Mouse (Mus musculus) spleen, postnatal 14 days (tissue): Measurements from ENCODE around the gene Wwc2.

Experiments used
- DNase-seq, 2 experiments: peaks; one replicate each; pipeline ENCODE4 v3.0.0; 2021 to 2022; ENCODE audit warnings: low spot score in 2 of 2

Wwc2 gene

GRCm38 (mm10) chr8:47799438-47799837 is 191.3 kb downstream of the Wwc2 start:
- no peak for DNase-seq

DNA sequence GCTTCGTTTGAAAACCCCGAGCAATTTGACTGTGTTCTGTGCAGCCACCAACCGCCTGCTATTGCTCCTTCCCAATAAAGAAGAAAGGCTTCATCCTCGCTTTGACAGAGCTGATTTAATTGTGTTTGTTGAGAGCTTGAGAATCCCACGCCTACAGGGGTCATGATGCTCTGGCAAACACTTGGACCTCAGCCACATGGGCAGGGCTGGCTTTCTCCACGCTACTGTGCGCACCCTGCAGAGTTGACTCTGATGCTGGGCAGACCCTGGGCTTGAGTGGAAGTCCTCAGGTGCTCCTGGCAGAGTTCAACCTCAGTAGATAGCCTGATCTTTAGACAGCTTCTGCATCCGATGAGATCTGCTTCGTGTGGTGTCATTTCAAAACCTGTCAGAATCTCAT is 198.7 kb downstream of the Wwc2 start:
- DNase-seq, result no peak

- DNase-seq, result no peak
Measured at GRCm38 (mm10) chr8:47787705-47788104, 203.0 kb downstream of the Wwc2 start.

GRCm38 (mm10) chr8:47786323-47786722 is 204.4 kb downstream of the Wwc2 start:
- no peak for DNase-seq

GRCm38 (mm10) chr8:47784436-47784835 is 206.3 kb downstream of the Wwc2 start:
- no peak for DNase-seq

DNA sequence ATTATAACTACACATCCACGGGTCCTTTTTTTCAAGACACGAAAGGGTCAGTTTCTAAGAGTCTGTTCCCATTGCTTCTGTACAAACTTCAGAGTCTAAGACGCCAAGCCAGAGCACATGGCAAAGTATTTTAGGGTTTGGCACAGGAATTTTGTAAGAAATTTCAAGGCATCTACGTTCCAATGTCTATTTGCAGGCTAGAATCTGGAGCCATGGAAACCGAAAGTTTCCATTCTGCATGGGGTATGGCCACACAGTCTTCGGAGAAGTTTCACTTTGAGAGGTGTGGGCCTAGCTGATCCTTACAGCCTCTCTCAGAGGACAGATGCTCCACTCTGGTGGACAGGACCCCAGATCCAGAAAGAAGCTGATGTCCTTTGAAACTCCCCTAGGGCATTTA is 206.8 kb downstream of the Wwc2 start:
- DNase-seq, result no peak

DNA sequence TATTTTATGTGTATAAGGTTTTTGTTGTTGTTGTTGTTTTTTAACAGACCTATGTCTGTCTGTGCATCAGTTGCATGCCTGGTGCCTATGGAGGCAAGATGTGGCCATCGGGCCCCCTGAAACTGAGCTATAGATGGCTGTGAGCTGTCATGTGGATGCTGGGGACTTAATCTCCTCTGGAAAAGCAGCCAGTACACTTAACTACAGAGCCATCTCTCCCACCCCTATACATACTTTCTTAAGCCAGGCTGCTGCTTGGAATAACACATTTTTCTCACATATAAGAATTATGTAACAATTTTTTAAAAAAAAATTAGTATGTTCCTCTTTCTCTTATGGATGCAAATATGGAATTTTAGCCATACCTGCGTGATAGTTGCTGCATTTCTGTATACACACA is 207.2 kb downstream of the Wwc2 start:
- DNase-seq, result no peak

DNA sequence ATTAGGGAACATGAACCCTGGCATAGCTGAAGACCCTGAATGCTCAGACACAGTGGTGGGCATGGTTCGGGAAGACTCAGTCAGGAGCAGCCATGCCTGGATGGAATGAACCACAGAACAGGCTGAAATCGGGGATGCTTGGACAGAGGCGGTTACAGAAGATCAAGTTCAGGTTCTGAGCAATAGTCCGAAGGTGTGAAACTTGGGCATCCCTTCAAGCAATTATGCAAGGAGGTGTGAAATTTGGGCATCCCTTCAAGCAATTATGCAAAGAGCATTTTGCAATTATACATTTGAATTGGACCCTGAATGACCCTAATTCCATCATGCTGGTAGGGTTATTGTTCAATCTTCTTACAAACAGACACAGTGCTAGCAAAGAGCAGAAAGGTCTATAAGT is 208.8 kb downstream of the Wwc2 start:
- no peak for DNase-seq

DNA sequence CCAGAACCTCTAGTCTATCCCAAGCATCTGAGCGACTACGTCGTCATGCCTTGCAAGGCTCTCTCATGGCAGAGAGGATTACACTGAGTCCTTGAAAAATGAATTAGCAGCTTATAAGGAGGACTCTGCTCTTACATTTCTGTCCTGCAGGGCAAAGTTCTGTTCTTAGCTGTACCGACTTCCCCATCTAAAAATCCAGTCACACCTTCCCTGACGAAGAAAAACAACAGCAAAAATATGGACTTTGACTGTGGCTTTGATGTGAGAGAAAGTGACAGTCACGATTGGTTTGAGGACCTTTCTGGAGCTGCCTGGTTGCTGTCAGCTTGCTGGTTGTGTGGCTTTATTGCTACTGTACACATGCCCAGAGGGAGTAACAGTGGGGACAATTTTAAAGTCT is 211.1 kb downstream of the Wwc2 start:
- no peak for DNase-seq

DNA sequence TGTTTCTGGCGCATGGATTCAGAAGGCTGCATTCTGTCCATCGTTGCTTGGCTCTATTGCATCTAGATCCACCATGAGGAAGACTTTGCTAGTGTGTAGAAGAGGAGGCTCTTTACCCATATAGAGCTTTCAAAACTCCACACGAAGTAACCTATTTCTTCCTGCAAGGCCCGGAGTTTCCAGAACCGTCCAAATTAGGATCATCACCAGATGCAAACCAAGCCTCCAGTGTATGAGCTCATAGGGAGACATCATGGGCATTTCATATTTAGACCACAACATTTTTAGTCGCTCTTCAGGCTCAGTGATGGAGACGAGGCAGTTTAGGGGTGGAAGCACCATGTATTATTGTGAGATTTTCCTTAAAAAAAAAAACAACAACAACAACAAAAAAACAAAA is 213.3 kb downstream of the Wwc2 start:
- no peak for DNase-seq
